Mouse (Mus musculus): ENCODE measurements at regions not wholly inside any gene's neighbourhood (a gene's known extent, or its start where the extent isn't known, plus 50 kb on each side); places are given as distances from the start of the nearest gene placed in this dataset.

DNA sequence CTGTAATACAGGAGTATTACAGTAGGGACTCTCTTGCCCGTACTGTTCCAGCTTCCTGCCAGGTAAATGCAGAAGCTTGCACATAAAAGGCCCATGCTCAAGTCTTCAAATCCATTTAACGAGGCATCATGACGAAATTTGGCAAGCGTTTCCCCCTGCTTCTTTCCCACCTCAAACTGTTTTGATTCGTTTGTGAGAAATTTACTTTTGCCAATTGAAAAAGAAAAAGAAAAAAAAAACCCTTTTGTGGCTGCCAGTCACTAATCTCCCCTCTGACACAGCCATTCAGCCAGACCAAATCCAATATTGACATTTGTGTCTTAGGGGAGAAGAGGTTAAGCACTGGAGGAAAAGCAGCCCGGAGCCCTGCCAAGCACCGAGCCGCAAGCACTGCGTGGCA is 110.0 kb downstream of the Id4 start:
- TF ChIP-seq CTCF (conservative IDR thresholded peaks at IDR 0.05 in 1 of 2, IDR thresholded peaks at IDR 0.05 in 1 of 2; ENCODE audit: low read depth in 2 of 2, low read length in 2 of 2) (no peak), POLR2AphosphoS2 (IDR thresholded peaks at IDR 0.05; ENCODE audit: low read depth, low read length) (no peak), SIN3A (IDR thresholded peaks at IDR 0.05; ENCODE audit: low read length) (no peak), NELFE (IDR thresholded peaks at IDR 0.05; ENCODE audit: low read depth, low read length) (no peak), MAFK (IDR thresholded peaks at IDR 0.05; ENCODE audit: insufficient replicate concordance, low read length) (no peak), MEF2A (IDR thresholded peaks at IDR 0.05; ENCODE audit: borderline replicate concordance, low read depth, low read length) (no peak), BHLHE40 (IDR thresholded peaks at IDR 0.05; ENCODE audit: low read depth, low read length) (no peak), POLR2A (IDR thresholded peaks at IDR 0.05; ENCODE audit: low read depth, low read length) (no peak), USF1 (IDR thresholded peaks at IDR 0.05; ENCODE audit: low read depth, low read length) (no peak), MAX (IDR thresholded peaks at IDR 0.05; ENCODE audit: low read length) (no peak), E2F4 (IDR thresholded peaks at IDR 0.05; ENCODE audit: insufficient replicate concordance, low read depth, low read length) (no peak), UBTF (IDR thresholded peaks at IDR 0.05; ENCODE audit: low read depth, low read length) (no peak), MYC (IDR thresholded peaks at IDR 0.05; ENCODE audit: low read depth, low read length) (no peak)
